Mouse (Mus musculus): Measurements from ENCODE around the gene 9430015G10Rik. TPM values are rescaled to one million over a fixed set of nuclear protein-coding genes. Genes with fewer than 3 reads are reported as not detected.

The 9430015G10Rik gene
- 10 to 100 TPM; 14.9 to 19.7 TPM for total RNA-seq (2023)

GRCm38 (mm10) chr4:156109570-156110331 is at the start of gene 9430015G10Rik:
Gene 9430015G10Rik, plus strand, starts transcription at chr4:156109982.

GRCm38 (mm10) chr4:156130436-156130835 is 20.7 kb downstream of the 9430015G10Rik start, which contains the start of gene Rnf223:
Gene Rnf223, plus strand, starts transcription at chr4:156130513.

Other genes with a start within 250 kb of the 9430015G10Rik start
- 1 to 10 TPM; 2.6 to 2.8 TPM for gene Tas1r3, start 246.6 kb upstream of the 9430015G10Rik start, total RNA-seq (2023)
- gene Cptp, start 240.5 kb upstream of the 9430015G10Rik start, total RNA-seq (2023): 10 to 100 TPM; 22.2 TPM
- gene Ints11, start 240.4 kb upstream of the 9430015G10Rik start, total RNA-seq (2023): 10 to 100 TPM; 40.0 to 40.7 TPM
- gene Pusl1, start 218.2 kb upstream of the 9430015G10Rik start, total RNA-seq (2023): 10 to 100 TPM; 12.2 TPM
- 10 to 100 TPM; 57.0 to 63.5 TPM for gene Acap3, start 218.2 kb upstream of the 9430015G10Rik start, total RNA-seq (2023)
- gene Ube2j2, start 166.2 kb upstream of the 9430015G10Rik start, total RNA-seq (2023): 10 to 100 TPM; 85.6 to 91.1 TPM
- 10 to 100 TPM; 20.5 to 36.9 TPM for gene C1qtnf12, start 147.7 kb upstream of the 9430015G10Rik start, total RNA-seq (2023)
- 1 to 10 TPM; 2.0 to 2.4 TPM for gene B3galt6, start 117.3 kb upstream of the 9430015G10Rik start, total RNA-seq (2023)
- gene Sdf4, start 117.1 kb upstream of the 9430015G10Rik start, total RNA-seq (2023): 100 to 1,000 TPM in 1 of 2 experiments, 10 to 100 TPM in 1; 97.9 to 120 TPM
- 1 to 10 TPM; 1.9 to 2.0 TPM for gene Tnfrsf4, start 96.1 kb upstream of the 9430015G10Rik start, total RNA-seq (2023)
- 1 to 10 TPM; 3.9 to 6.7 TPM for gene Tnfrsf18, start 83.8 kb upstream of the 9430015G10Rik start, total RNA-seq (2023)
- not detected for gene Ttll10, start 50.6 kb upstream of the 9430015G10Rik start, total RNA-seq (2023)
- under 1 TPM; 0.20 to 0.29 TPM for gene Rnf223, start 20.5 kb downstream of the 9430015G10Rik start, total RNA-seq (2023)
- 10 to 100 TPM; 13.3 to 16.7 TPM for gene Agrn, start 87.5 kb downstream of the 9430015G10Rik start, total RNA-seq (2023)
- 10 to 100 TPM; 10.3 to 11.6 TPM for gene Isg15, start 90.8 kb downstream of the 9430015G10Rik start, total RNA-seq (2023)
- gene AW011738, start 93.3 kb downstream of the 9430015G10Rik start, total RNA-seq (2023): 1 to 10 TPM; 5.1 to 8.5 TPM
- not detected for gene Perm1, start 105.9 kb downstream of the 9430015G10Rik start, total RNA-seq (2023)
- 10 to 100 TPM; 14.7 to 15.2 TPM for gene Plekhn1, start 124.9 kb downstream of the 9430015G10Rik start, total RNA-seq (2023)
- gene Noc2l, start 126.0 kb downstream of the 9430015G10Rik start, total RNA-seq (2023): 10 to 100 TPM; 27.6 to 28.7 TPM
- 1 to 10 TPM; 3.2 to 3.9 TPM for gene Samd11, start 145.7 kb downstream of the 9430015G10Rik start, total RNA-seq (2023)
- gene Vmn2r-ps159, start 221.1 kb downstream of the 9430015G10Rik start, total RNA-seq (2023): not detected